Mouse (Mus musculus): ENCODE measurements around the gene Ppwd1. TPM values are rescaled to one million over a fixed set of nuclear protein-coding genes. Genes with fewer than 3 reads are reported as not detected.
"Not testable (repeated sequence)": the region's sequence is repeated elsewhere in the genome, so short reads cannot be mapped to it uniquely, and the experiment has no call there.

The Ppwd1 gene
- 7.2 and 7.5 TPM in 2 replicates for polyA plus RNA-seq (2015; fragmentation: Nextera tagmentation; extraction: Ambion mirVana)

GRCm38 (mm10) chr13:104228384-104229066, at the start of gene Ppwd1, which contains the start of gene Cenpk:
Ppwd1 (minus strand) TSS chr13:104228843.
Cenpk (plus strand) TSS chr13:104228611.
- peaks cover 20% of the 10 kb centered on the region for H3K4me1 ChIP-seq (replicated peaks)
- peak within 1 kb of the TSS; percentile 91 for H3K27ac ChIP-seq (replicated peaks)
- WGBS, result under 1% methylated on average over 55 of the region's 55 CpGs
- no peaks in the 10 kb centered on the region for H3K9me3 ChIP-seq
- no peaks in the 10 kb centered on the region for H3K27me3 ChIP-seq
- H3K36me3 ChIP-seq, result peaks cover 3% of the 10 kb centered on the region; the same call in 1 of the 2 replicates
- peak within 1 kb of the TSS; percentile 67 for H3K4me2 ChIP-seq
- ATAC-seq (ENCODE audit: low read depth), result peak; percentile 100
- peak within 1 kb of the TSS; percentile 68 for H3K4me3 ChIP-seq
- peak within 1 kb of the TSS; percentile 78 for H3K9ac ChIP-seq

GRCm38 (mm10) chr13:104258997-104259396, 30.4 kb upstream of the Ppwd1 start:
- H3K36me3 ChIP-seq, result no peaks in the 10 kb centered on the region
- no peak overlapping the region for H3K4me3 ChIP-seq
- WGBS, result 92% methylated on average over 3 of the region's 3 CpGs
- no peak overlapping the region for H3K4me2 ChIP-seq
- no peaks in the 10 kb centered on the region for H3K27me3 ChIP-seq
- no peak for ATAC-seq (ENCODE audit: low read depth)
- H3K4me1 ChIP-seq (replicated peaks), result no peaks in the 10 kb centered on the region
- H3K9ac ChIP-seq, result no peak overlapping the region
- H3K27ac ChIP-seq (replicated peaks), result no peak overlapping the region
- no peaks in the 10 kb centered on the region; the same call in 1 of the 2 replicates for H3K9me3 ChIP-seq

GRCm38 (mm10) chr13:104229181-104229580, 538 bp upstream of the Ppwd1 start:
- peak overlapping the region; percentile 68 for H3K4me3 ChIP-seq
- no peak overlapping the region for H3K27ac ChIP-seq (replicated peaks)
- peak overlapping the region; percentile 67 for H3K4me2 ChIP-seq
- H3K4me1 ChIP-seq (replicated peaks), result peaks cover 20% of the 10 kb centered on the region
- H3K9me3 ChIP-seq, result no peaks in the 10 kb centered on the region
- 0 out of 2 replicates have a peak, but pooled peaks have one; percentile 45 for ATAC-seq (ENCODE audit: low read depth)
- peak overlapping the region; percentile 64 for H3K9ac ChIP-seq
- 7% methylated on average over 15 of the region's 15 CpGs for WGBS
- peaks cover 3% of the 10 kb centered on the region; the same call in 1 of the 2 replicates for H3K36me3 ChIP-seq
- H3K27me3 ChIP-seq, result no peaks in the 10 kb centered on the region

GRCm38 (mm10) chr13:104227478-104227877, 1.2 kb downstream of the Ppwd1 start:
- Histone ChIP-seq H3K4me3 (peak overlapping the region; percentile 68), H3K36me3 (peaks cover 3% of the 10 kb centered on the region; the same call in 1 of the 2 replicates), H3K27ac (replicated peaks) (no peak overlapping the region), H3K9ac (peak overlapping the region; percentile 78), H3K4me2 (peak overlapping the region; percentile 67), H3K9me3 (no peaks in the 10 kb centered on the region), H3K4me1 (replicated peaks) (peaks cover 20% of the 10 kb centered on the region), H3K27me3 (no peaks in the 10 kb centered on the region)
- 75% methylated on average over 3 of the region's 3 CpGs for WGBS
- ATAC-seq (ENCODE audit: low read depth), result no peak

DNA sequence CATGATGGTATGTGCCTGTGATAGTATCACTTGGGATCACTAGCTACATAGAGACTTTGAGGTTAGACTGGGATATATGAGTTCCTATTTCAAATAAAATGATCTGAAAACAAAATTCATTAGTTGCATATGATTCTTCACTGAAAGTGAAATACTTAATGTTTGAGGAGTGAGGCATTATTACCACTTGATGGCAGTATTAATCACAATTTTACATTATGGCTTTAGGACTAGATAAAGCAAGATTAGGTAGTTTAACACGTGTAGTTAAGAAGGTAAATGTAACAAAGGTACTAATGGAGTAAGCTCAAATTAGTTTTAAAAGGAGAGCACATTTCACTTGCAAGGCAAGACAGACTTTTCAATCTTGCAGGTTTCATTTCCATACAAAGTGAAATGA, 24.3 kb downstream of the Ppwd1 start:
- Histone ChIP-seq H3K36me3 (peaks cover 31% of the 10 kb centered on the region), H3K9me3 (no peaks in the 10 kb centered on the region), H3K4me3 (no peak overlapping the region), H3K4me2 (no peak overlapping the region), H3K27me3 (no peaks in the 10 kb centered on the region), H3K4me1 (replicated peaks) (no peaks in the 10 kb centered on the region), H3K27ac (replicated peaks) (no peak overlapping the region), H3K9ac (no peak overlapping the region)
- no peak for ATAC-seq (ENCODE audit: low read depth)
- 65% methylated on average over 1 of the region's 1 CpGs for WGBS

DNA sequence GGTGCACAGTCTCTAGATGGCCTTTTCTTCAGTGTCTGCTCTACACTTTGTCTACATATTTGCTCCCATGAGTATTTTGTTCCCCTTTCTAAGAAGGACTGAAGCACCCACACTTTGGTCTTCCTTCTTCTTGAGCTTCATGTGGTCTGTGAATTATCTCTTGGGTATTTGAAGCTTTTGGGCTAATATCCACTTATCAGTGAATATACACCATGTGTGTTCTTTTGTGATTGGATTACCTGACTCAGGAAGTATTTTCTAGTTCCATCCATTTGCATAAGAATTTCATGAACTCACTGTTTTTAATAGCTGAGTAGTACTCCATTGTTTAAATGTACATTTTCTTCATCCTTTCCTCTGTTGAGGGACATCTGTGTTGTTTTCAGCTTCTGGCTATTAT, 32.8 kb downstream of the Ppwd1 start:
- ATAC-seq (ENCODE audit: low read depth); H3K4me2 ChIP-seq; H3K9ac ChIP-seq; H3K4me1 ChIP-seq (replicated peaks); H3K27ac ChIP-seq (replicated peaks); H3K9me3 ChIP-seq; H3K4me3 ChIP-seq; H3K27me3 ChIP-seq: not testable (repeated sequence)
- peaks cover 47% of the 10 kb centered on the region for H3K36me3 ChIP-seq

- 87% methylated on average over 4 of the region's 4 CpGs for WGBS
- no peak overlapping the region for H3K4me2 ChIP-seq
- no peak overlapping the region for H3K4me3 ChIP-seq
- no peaks in the 10 kb centered on the region for H3K4me1 ChIP-seq (replicated peaks)
- peaks cover 51% of the 10 kb centered on the region for H3K36me3 ChIP-seq
- no peak overlapping the region for H3K27ac ChIP-seq (replicated peaks)
- no peak overlapping the region for H3K9ac ChIP-seq
- no peaks in the 10 kb centered on the region for H3K9me3 ChIP-seq
- no peaks in the 10 kb centered on the region for H3K27me3 ChIP-seq
- ATAC-seq (ENCODE audit: low read depth), result no peak
These were observed 41.3 kb downstream of the Ppwd1 start for GRCm38 (mm10) chr13:104187357-104187756.

DNA sequence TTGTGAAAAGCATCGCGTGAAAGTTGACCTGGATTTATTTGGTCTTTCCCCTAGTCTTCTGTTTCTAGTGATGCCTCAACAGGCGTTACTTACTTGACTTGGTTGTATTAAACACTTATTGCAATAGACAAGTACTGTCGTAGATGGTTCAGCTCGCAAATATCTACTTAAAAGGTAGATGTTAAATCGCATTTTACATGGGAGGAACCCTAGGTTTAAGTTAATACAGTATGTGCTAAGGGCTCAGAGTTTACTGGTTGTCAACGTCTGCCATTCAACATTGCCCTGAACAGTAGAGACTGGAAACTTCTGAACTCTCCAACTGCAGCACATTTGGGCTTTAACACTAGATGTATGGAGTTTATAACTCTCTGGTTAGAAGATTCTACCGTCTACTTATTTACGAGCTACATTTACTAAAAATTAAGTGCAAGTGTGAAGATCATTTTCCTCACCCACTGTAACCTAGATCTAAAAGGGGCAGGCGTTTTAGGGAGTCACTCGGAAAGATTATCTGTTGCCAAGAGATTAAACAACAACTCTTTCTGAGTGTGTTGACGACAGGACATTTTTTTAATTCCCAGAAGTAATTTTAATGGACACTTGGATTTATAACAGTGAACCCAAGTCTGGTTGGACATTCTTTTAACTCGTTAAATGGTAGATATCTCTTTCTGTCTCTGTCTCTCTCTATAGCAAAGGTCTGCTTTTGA, 49.3 kb downstream of the Ppwd1 start:
- Histone ChIP-seq H3K9me3 (no peaks in the 10 kb centered on the region), H3K9ac (peak overlapping the region; percentile 87), H3K4me3 (peak overlapping the region; percentile 82), H3K27ac (replicated peaks) (peak overlapping the region; percentile 82), H3K27me3 (no peaks in the 10 kb centered on the region), H3K36me3 (peaks cover 22% of the 10 kb centered on the region), H3K4me1 (replicated peaks) (peaks cover 23% of the 10 kb centered on the region), H3K4me2 (peak overlapping the region; percentile 65)
- ATAC-seq (ENCODE audit: low read depth), result peak; percentile 3
- 24% methylated on average over 13 of the region's 13 CpGs for WGBS

DNA sequence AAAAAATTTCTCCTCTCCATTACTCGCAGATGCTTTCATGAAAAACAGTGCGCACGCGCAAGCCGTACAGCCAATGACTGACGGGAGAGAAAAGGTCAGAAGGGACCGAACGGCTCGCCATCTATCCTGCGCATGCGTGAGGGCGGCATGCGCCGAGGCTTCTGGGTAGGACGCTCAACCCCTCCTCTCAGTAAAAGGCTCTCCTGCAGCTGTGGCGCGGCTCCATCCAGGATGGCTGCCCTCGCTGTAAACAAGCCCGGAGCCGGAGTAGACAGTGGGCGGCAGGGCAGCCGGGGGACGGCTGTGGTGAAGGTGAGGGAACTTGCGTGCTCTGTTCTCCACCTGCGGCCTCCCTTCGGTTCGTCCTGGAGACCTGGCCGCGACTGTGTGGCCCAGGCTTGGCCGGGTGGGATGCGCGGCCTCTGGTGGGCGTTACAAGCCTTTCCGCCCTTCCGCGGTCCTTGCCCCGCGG, 50.0 kb downstream of the Ppwd1 start, which contains the start of gene Trim23:
TSS of gene Trim23 (plus strand) at position 148 of the 472 bp plus-strand sequence.
- Histone ChIP-seq H3K27me3 (no peaks in the 10 kb centered on the region), H3K9me3 (no peaks in the 10 kb centered on the region), H3K4me3 (peak within 1 kb of the TSS; percentile 82), H3K27ac (replicated peaks) (peak within 1 kb of the TSS; percentile 82), H3K4me1 (replicated peaks) (peaks cover 23% of the 10 kb centered on the region), H3K9ac (peak within 1 kb of the TSS; percentile 87), H3K4me2 (peak within 1 kb of the TSS; percentile 91), H3K36me3 (peaks cover 17% of the 10 kb centered on the region)
- WGBS, result under 1% methylated on average over 38 of the region's 38 CpGs
- ATAC-seq (ENCODE audit: low read depth), result peak; percentile 99

- under 1% methylated on average over 32 of the region's 32 CpGs for WGBS
- Histone ChIP-seq H3K4me2 (peak within 1 kb of the TSS; percentile 91), H3K27me3 (no peaks in the 10 kb centered on the region), H3K36me3 (peaks cover 12% of the 10 kb centered on the region), H3K9me3 (no peaks in the 10 kb centered on the region), H3K4me1 (replicated peaks) (peaks cover 23% of the 10 kb centered on the region), H3K9ac (peak within 1 kb of the TSS; percentile 87), H3K27ac (replicated peaks) (peak within 1 kb of the TSS; percentile 82), H3K4me3 (peak within 1 kb of the TSS; percentile 82)
- peak; percentile 93 for ATAC-seq (ENCODE audit: low read depth)
These were observed 50.6 kb downstream of the Ppwd1 start, which contains the start of gene Trappc13 for GRCm38 (mm10) chr13:104177796-104178649. Trappc13 (minus strand) TSS chr13:104178469.

DNA sequence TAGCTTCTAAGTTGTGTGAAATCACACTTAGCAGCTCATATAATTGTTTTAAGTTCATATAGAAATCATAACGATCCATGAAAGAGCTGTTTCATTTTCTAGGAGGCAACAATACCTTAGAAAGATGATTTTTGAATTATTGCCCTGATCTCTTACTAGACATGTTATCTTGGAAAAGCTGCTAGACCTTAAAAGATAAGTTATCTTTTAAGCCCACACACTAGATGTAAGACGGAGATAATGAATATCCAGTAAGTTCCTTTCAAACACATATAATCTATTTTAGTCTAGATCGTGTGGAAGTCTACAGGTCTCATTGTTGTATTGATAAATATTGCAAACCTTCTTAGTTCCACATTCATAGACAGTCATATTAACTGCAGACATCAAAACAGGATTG, 51.8 kb downstream of the Ppwd1 start:
- 83% methylated on average over 3 of the region's 3 CpGs for WGBS
- peaks cover 9% of the 10 kb centered on the region for H3K36me3 ChIP-seq

More for the DNA sequence above, 51.8 kb downstream of the Ppwd1 start:
- no peak for ATAC-seq (ENCODE audit: low read depth)
- Histone ChIP-seq H3K4me3 (peak overlapping the region; percentile 82), H3K27me3 (no peaks in the 10 kb centered on the region), H3K9me3 (no peaks in the 10 kb centered on the region), H3K4me2 (peak overlapping the region; percentile 91), H3K9ac (peak overlapping the region; percentile 60), H3K27ac (replicated peaks) (no peak overlapping the region), H3K4me1 (replicated peaks) (peaks cover 23% of the 10 kb centered on the region)

All from neural tube, embryonic 13.5 days (tissue).